Mouse (Mus musculus) C2C12 (cell line): ENCODE data around the gene Zfp524.

Experiments
- CEBPB ChIP-seq: IDR thresholded peaks from one replicate; pipeline ENCODE4 v1.6.1; 2011; ENCODE audit warnings: low read depth, mild to moderate bottlenecking, control low read depth, moderate library complexity
- CTCF ChIP-seq: IDR thresholded peaks from one replicate; pipeline ENCODE4 v1.5.1; 2011; ENCODE audit not compliant: control insufficient read depth, insufficient read depth, insufficient read length
- MAX ChIP-seq: IDR thresholded peaks from one replicate; pipeline ENCODE4 v1.6.1; 2011; ENCODE audit warnings: mild to moderate bottlenecking, control low read depth
- USF1 ChIP-seq: IDR thresholded peaks from one replicate; pipeline ENCODE4 v1.6.1; 2011; ENCODE audit warnings: low read depth, mild to moderate bottlenecking, control low read depth, moderate library complexity

GRCm38 (mm10) chr7:5060944-5061773 lies 46.9 kb downstream of the Zfp524 start:
- peak; percentile 18 for TF ChIP-seq CTCF
- no peak for TF ChIP-seq USF1
- no peak for TF ChIP-seq MAX
- TF ChIP-seq CEBPB = no peak
